Mouse (Mus musculus) liver, adult (tissue): ENCODE data around the gene Prox1.

ENCODE experiments used
- GATA4 ChIP-seq: IDR thresholded peaks from 2 replicates; pipeline ENCODE4 v1.6.1; 2014; ENCODE audit warnings: mild to moderate bottlenecking, low read length; ENCODE audit not compliant: insufficient replicate concordance

The Prox1 gene

GRCm38 (mm10) chr1:190163471-190163870, 7.0 kb downstream of the Prox1 start:
- no peak for TF ChIP-seq GATA4

GRCm38 (mm10) chr1:190161708-190162465, 8.6 kb downstream of the Prox1 start:
- no peak for TF ChIP-seq GATA4

DNA sequence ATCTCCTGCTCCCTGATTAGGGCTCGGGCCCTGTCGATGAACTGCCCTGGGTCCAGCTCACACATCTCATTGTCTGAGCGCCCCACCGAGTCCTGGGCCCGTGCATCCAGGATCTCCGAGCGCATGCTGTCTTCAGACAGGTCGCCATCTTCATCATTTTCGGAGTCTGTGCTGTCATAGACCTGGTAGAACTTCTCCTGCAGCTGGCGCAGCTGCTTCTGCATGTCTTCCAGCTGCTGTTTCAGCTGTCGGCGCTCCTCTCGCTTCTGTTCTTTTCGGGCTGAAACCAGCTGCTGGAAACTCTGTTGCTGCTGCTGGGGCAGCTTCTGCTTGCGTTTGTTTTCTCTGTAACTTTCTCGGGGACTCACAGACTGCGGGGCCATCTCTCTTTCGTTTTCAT, 9.2 kb downstream of the Prox1 start:
- no peak for TF ChIP-seq GATA4

GRCm38 (mm10) chr1:190159457-190159856, 11.1 kb downstream of the Prox1 start:
- no peak for TF ChIP-seq GATA4

- no peak for TF ChIP-seq GATA4
These were observed 14.8 kb downstream of the Prox1 start for GRCm38 (mm10) chr1:190155751-190156150.

GRCm38 (mm10) chr1:190155021-190155420, 15.5 kb downstream of the Prox1 start:
- no peak for TF ChIP-seq GATA4

GRCm38 (mm10) chr1:190154292-190154691, 16.2 kb downstream of the Prox1 start:
- TF ChIP-seq GATA4, result no peak

- no peak for TF ChIP-seq GATA4
These were observed 17.9 kb downstream of the Prox1 start for GRCm38 (mm10) chr1:190152603-190153002.

GRCm38 (mm10) chr1:190149233-190149741, 21.2 kb downstream of the Prox1 start:
- TF ChIP-seq GATA4, result no peak

GRCm38 (mm10) chr1:190148661-190149232, 21.8 kb downstream of the Prox1 start:
- no peak for TF ChIP-seq GATA4

DNA sequence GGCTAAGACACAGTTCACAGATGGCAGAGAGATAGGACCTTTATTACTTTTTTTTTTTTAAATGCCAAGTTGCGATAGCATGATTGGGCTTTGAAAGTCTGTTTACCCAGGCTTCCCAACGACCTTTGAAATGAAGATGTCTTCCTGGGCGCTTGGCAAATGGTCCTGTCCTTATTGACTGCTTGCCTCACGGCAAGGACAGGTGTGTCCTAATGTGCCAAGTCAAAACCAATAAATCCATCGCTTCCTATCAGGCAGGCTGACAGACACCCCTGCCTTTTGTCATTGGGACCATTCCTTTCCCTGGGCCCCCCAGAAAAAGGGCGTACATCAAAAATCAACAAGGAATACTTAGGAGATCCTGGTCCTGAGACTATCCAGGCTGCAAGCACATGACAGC, 22.7 kb downstream of the Prox1 start:
- no peak for TF ChIP-seq GATA4

DNA sequence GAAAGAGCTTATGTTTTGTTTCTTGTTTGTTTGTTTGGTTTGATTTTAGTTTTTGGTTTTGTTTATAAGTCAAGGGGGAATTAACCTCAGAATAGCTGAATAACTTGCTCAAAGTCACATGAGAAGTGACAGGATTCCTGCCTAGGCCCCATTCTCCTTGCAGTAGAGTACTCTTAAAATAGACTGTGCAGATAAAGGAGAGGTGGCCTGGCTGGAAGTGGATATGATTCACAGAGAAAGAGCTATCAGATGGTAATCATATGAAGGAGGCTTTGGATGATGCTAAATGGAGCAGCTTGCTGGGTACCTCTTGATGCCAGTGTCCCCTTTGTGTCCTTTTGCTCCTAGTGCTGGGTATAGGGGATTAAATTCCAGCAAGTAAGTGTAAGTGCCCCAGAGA, 26.1 kb downstream of the Prox1 start:
- no peak for TF ChIP-seq GATA4

- TF ChIP-seq GATA4, result no peak
These were observed 26.9 kb downstream of the Prox1 start for GRCm38 (mm10) chr1:190143593-190143992.

- TF ChIP-seq GATA4, result no peak
These were observed 27.9 kb downstream of the Prox1 start for GRCm38 (mm10) chr1:190142584-190142983.

DNA sequence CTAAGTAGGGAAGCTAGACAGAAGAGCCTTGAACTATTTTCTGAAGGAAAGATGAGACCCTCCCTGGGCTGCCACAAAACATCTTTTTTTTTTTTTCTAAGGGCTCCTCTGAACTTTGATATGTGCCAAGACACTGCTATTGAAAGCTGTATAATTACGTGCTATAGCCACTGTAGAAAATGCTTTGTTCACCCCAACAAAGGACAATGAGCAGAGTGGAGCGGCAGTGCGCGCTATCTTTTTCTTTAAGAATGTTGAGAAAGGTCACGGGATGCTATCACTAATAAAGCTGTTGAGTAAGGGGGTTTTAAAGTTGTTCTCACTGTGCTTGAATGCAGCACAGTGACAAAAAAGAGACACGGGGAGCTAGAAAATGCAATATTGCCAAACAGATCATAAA, 30.0 kb downstream of the Prox1 start:
- no peak for TF ChIP-seq GATA4

GRCm38 (mm10) chr1:190139711-190140405, 30.7 kb downstream of the Prox1 start:
- TF ChIP-seq GATA4, result no peak

DNA sequence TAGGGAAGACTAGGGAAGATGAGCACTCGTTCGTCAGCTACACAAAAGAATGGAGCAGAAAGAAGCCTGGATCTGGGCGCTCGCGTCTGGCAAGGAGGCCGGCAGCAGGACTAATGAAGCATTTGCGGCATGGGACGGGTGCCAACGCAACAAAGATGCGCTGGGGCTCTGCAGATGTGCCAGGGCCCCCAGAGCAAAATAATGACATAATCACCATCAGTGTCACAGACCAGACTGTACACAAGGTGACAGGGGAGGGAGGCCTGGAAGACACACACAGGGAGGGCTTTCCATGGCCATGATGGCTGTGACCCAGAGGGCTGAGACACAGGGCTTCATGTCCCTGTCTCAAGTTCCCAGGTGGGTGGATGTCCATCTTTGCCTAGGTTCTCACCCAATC, 32.6 kb downstream of the Prox1 start:
- no peak for TF ChIP-seq GATA4

GRCm38 (mm10) chr1:190132897-190133296, 37.6 kb downstream of the Prox1 start:
- no peak for TF ChIP-seq GATA4
